Mouse (Mus musculus): Measurements from ENCODE around the gene Phf23. TPM values are rescaled to one million over a fixed set of nuclear protein-coding genes. Genes with fewer than 3 reads are reported as not detected.
A peak's percentile ranks its signal among the peaks of the same experiment; 100 is the strongest.

Gene Phf23
- polyA plus RNA-seq, 1 experiment from 2014 or later: 57.7 TPM

- Histone ChIP-seq H3K36me3 (replicated peaks; ENCODE audit: control insufficient read depth, insufficient read depth, low read depth, low read length) (no peaks in the 10 kb centered on the region), H3K4me3 (ENCODE audit: low read depth, low read length) (peak overlapping the region; percentile 31), H3K4me2 (ENCODE audit: low read depth, low read length) (peak overlapping the region; percentile 62), H3K9me3 (replicated peaks; ENCODE audit: control insufficient read depth, low read length) (no peaks in the 10 kb centered on the region), H3K27me3 (ENCODE audit: control insufficient read depth, insufficient read depth, low read length) (no peaks in the 10 kb centered on the region), H3K9ac (replicated peaks; ENCODE audit: low read length) (peak overlapping the region; percentile 29; the same call in 1 of the 2 replicates), H3K4me1 (ENCODE audit: control insufficient read depth, insufficient read depth, low read length) (peaks cover 15% of the 10 kb centered on the region), H3K27ac (replicated peaks; ENCODE audit: low read depth, low read length) (no peak overlapping the region)
- WGBS: 3% methylated on average over 26 of the region's 29 CpGs
- ATAC-seq (replicated peaks; ENCODE audit: insufficient number of reproducible peaks, low FRiP score, low TSS enrichment, low read depth): no peak
- peak; percentile 68 for DNase-seq (ENCODE audit: low spot score)
Measured at GRCm38 (mm10) chr11:70023481-70024150, 28.0 kb downstream of the Phf23 start.

GRCm38 (mm10) chr11:70024151-70024514 lies 28.6 kb downstream of the Phf23 start:
- DNase-seq (ENCODE audit: low spot score) (no peak), ATAC-seq (replicated peaks; ENCODE audit: insufficient number of reproducible peaks, low FRiP score, low TSS enrichment, low read depth) (no peak)
- H3K4me1 ChIP-seq (ENCODE audit: control insufficient read depth, insufficient read depth, low read length): peaks cover 15% of the 10 kb centered on the region
- WGBS: 17% methylated on average over 6 of the region's 6 CpGs
- no peaks in the 10 kb centered on the region for H3K36me3 ChIP-seq (replicated peaks; ENCODE audit: control insufficient read depth, insufficient read depth, low read depth, low read length)
- H3K27me3 ChIP-seq (ENCODE audit: control insufficient read depth, insufficient read depth, low read length): no peaks in the 10 kb centered on the region
- H3K9ac ChIP-seq (replicated peaks; ENCODE audit: low read length): peak overlapping the region; percentile 29; the same call in 1 of the 2 replicates
- peak overlapping the region; percentile 31 for H3K4me3 ChIP-seq (ENCODE audit: low read depth, low read length)
- H3K27ac ChIP-seq (replicated peaks; ENCODE audit: low read depth, low read length): no peak overlapping the region
- H3K4me2 ChIP-seq (ENCODE audit: low read depth, low read length): peak overlapping the region; percentile 62
- no peaks in the 10 kb centered on the region for H3K9me3 ChIP-seq (replicated peaks; ENCODE audit: control insufficient read depth, low read length)

GRCm38 (mm10) chr11:70026689-70027088 lies 31.1 kb downstream of the Phf23 start:
- ATAC-seq (replicated peaks; ENCODE audit: insufficient number of reproducible peaks, low FRiP score, low TSS enrichment, low read depth): peak; percentile 41
- Histone ChIP-seq H3K4me1 (ENCODE audit: control insufficient read depth, insufficient read depth, low read length) (peaks cover 13% of the 10 kb centered on the region), H3K4me2 (ENCODE audit: low read depth, low read length) (peak overlapping the region; percentile 40), H3K27me3 (ENCODE audit: control insufficient read depth, insufficient read depth, low read length) (no peaks in the 10 kb centered on the region), H3K9ac (replicated peaks; ENCODE audit: low read length) (no peak overlapping the region), H3K27ac (replicated peaks; ENCODE audit: low read depth, low read length) (0 out of 2 replicates have a peak overlapping the region, but pooled peaks have one; percentile 16), H3K36me3 (replicated peaks; ENCODE audit: control insufficient read depth, insufficient read depth, low read depth, low read length) (peaks cover 8% of the 10 kb centered on the region), H3K4me3 (ENCODE audit: low read depth, low read length) (peak overlapping the region; percentile 7; the same call in 1 of the 2 replicates), H3K9me3 (replicated peaks; ENCODE audit: control insufficient read depth, low read length) (no peaks in the 10 kb centered on the region)
- peak; percentile 76 for DNase-seq (ENCODE audit: low spot score)
- WGBS: 4% methylated on average over 18 of the region's 19 CpGs

- Histone ChIP-seq H3K4me3 (ENCODE audit: low read depth, low read length) (no peak overlapping the region), H3K27me3 (ENCODE audit: control insufficient read depth, insufficient read depth, low read length) (no peaks in the 10 kb centered on the region), H3K4me2 (ENCODE audit: low read depth, low read length) (peak overlapping the region; percentile 40; the same call in 1 of the 2 replicates), H3K9ac (replicated peaks; ENCODE audit: low read length) (peak overlapping the region; percentile 18; the same call in 1 of the 2 replicates), H3K9me3 (replicated peaks; ENCODE audit: control insufficient read depth, low read length) (no peaks in the 10 kb centered on the region), H3K27ac (replicated peaks; ENCODE audit: low read depth, low read length) (no peak overlapping the region), H3K36me3 (replicated peaks; ENCODE audit: control insufficient read depth, insufficient read depth, low read depth, low read length) (peaks cover 9% of the 10 kb centered on the region), H3K4me1 (ENCODE audit: control insufficient read depth, insufficient read depth, low read length) (peaks cover 13% of the 10 kb centered on the region)
- DNase-seq (ENCODE audit: low spot score): no peak
- 40% methylated on average over 9 of the region's 9 CpGs for WGBS
- no peak for ATAC-seq (replicated peaks; ENCODE audit: insufficient number of reproducible peaks, low FRiP score, low TSS enrichment, low read depth)
Measured at GRCm38 (mm10) chr11:70027397-70027796, 31.8 kb downstream of the Phf23 start.

- Histone ChIP-seq H3K4me3 (ENCODE audit: low read depth, low read length) (peak overlapping the region; percentile 17), H3K9me3 (replicated peaks; ENCODE audit: control insufficient read depth, low read length) (no peaks in the 10 kb centered on the region), H3K36me3 (replicated peaks; ENCODE audit: control insufficient read depth, insufficient read depth, low read depth, low read length) (peaks cover 9% of the 10 kb centered on the region), H3K27ac (replicated peaks; ENCODE audit: low read depth, low read length) (peak overlapping the region; percentile 80), H3K27me3 (ENCODE audit: control insufficient read depth, insufficient read depth, low read length) (no peaks in the 10 kb centered on the region), H3K4me1 (ENCODE audit: control insufficient read depth, insufficient read depth, low read length) (peaks cover 13% of the 10 kb centered on the region), H3K9ac (replicated peaks; ENCODE audit: low read length) (peak overlapping the region; percentile 29), H3K4me2 (ENCODE audit: low read depth, low read length) (peak overlapping the region; percentile 37)
- ATAC-seq (replicated peaks; ENCODE audit: insufficient number of reproducible peaks, low FRiP score, low TSS enrichment, low read depth): 0 out of 2 replicates have a peak, but pooled peaks have one; percentile 8
- DNase-seq (ENCODE audit: low spot score): no peak
- WGBS: 25% methylated on average over 12 of the region's 12 CpGs
Measured at GRCm38 (mm10) chr11:70028401-70029129, 33.0 kb downstream of the Phf23 start.

- WGBS: 1% methylated on average over 20 of the region's 20 CpGs
- H3K27ac ChIP-seq (replicated peaks; ENCODE audit: low read depth, low read length): peak overlapping the region; percentile 80; the same call in 1 of the 2 replicates
- peak overlapping the region; percentile 37 for H3K4me2 ChIP-seq (ENCODE audit: low read depth, low read length)
- peaks cover 13% of the 10 kb centered on the region for H3K4me1 ChIP-seq (ENCODE audit: control insufficient read depth, insufficient read depth, low read length)
- peak overlapping the region; percentile 17 for H3K4me3 ChIP-seq (ENCODE audit: low read depth, low read length)
- peaks cover 9% of the 10 kb centered on the region for H3K36me3 ChIP-seq (replicated peaks; ENCODE audit: control insufficient read depth, insufficient read depth, low read depth, low read length)
- peak; percentile 92 for ATAC-seq (replicated peaks; ENCODE audit: insufficient number of reproducible peaks, low FRiP score, low TSS enrichment, low read depth)
- peak; percentile 97 for DNase-seq (ENCODE audit: low spot score)
- no peaks in the 10 kb centered on the region for H3K27me3 ChIP-seq (ENCODE audit: control insufficient read depth, insufficient read depth, low read length)
- H3K9ac ChIP-seq (replicated peaks; ENCODE audit: low read length): peak overlapping the region; percentile 37
- H3K9me3 ChIP-seq (replicated peaks; ENCODE audit: control insufficient read depth, low read length): no peaks in the 10 kb centered on the region
Measured at GRCm38 (mm10) chr11:70029130-70029801, 33.7 kb downstream of the Phf23 start.

- Histone ChIP-seq H3K36me3 (replicated peaks; ENCODE audit: control insufficient read depth, insufficient read depth, low read depth, low read length) (peaks cover 9% of the 10 kb centered on the region), H3K27me3 (ENCODE audit: control insufficient read depth, insufficient read depth, low read length) (no peaks in the 10 kb centered on the region), H3K4me1 (ENCODE audit: control insufficient read depth, insufficient read depth, low read length) (peaks cover 13% of the 10 kb centered on the region), H3K4me2 (ENCODE audit: low read depth, low read length) (peak overlapping the region; percentile 37), H3K27ac (replicated peaks; ENCODE audit: low read depth, low read length) (peak overlapping the region; percentile 80; the same call in 1 of the 2 replicates), H3K4me3 (ENCODE audit: low read depth, low read length) (peak overlapping the region; percentile 17), H3K9ac (replicated peaks; ENCODE audit: low read length) (peak overlapping the region; percentile 37), H3K9me3 (replicated peaks; ENCODE audit: control insufficient read depth, low read length) (no peaks in the 10 kb centered on the region)
- 46% methylated on average over 11 of the region's 11 CpGs for WGBS
- ATAC-seq (replicated peaks; ENCODE audit: insufficient number of reproducible peaks, low FRiP score, low TSS enrichment, low read depth) (no peak), DNase-seq (ENCODE audit: low spot score) (no peak)
Measured at GRCm38 (mm10) chr11:70029829-70030550, 34.4 kb downstream of the Phf23 start.

All from embryonic facial prominence, embryonic 11.5 days (tissue).